Mouse (Mus musculus) bone marrow, adult 2 months (tissue): ENCODE measurements at regions not wholly inside any gene's neighbourhood (a gene's known extent, or its start where the extent isn't known, plus 50 kb on each side); places are given as distances from the start of the nearest gene placed in this dataset.

Experiments used
- H3K27ac ChIP-seq: fragments of 200-500 bp; 2 replicates; pipeline ENCODE4 v1.5.1; 2012; ENCODE audit warnings: low read depth, mild to moderate bottlenecking, control low read depth, inconsistent platforms, low read length; ENCODE audit not compliant: control insufficient read depth, poor library complexity, insufficient read depth
- H3K4me1 ChIP-seq: fragments of 200-500 bp; 2 replicates; pipeline ENCODE4 v1.6.1; 2011; ENCODE audit warnings: low read length; ENCODE audit not compliant: control insufficient read depth, insufficient read depth
- H3K4me3 ChIP-seq: fragments of 200-500 bp; replicated peaks from 2 replicates; pipeline ENCODE3; 2011; ENCODE audit warnings: mild to moderate bottlenecking, low read depth, low read length, control low read depth; ENCODE audit not compliant: control insufficient read depth
- CTCF ChIP-seq: fragments of 200-500 bp; IDR thresholded peaks from 2 replicates; pipeline ENCODE4 v1.5.1; 2011; ENCODE audit warnings: low read length, control low read depth; ENCODE audit not compliant: control insufficient read depth, insufficient read depth
- POLR2A ChIP-seq: fragments of 200-500 bp; IDR thresholded peaks from 2 replicates; pipeline ENCODE4 v1.6.1; 2011; ENCODE audit warnings: low read depth, mild to moderate bottlenecking, control low read depth, low read length, borderline replicate concordance; ENCODE audit not compliant: control insufficient read depth
- WGBS: fragments of 180-500 bp; shearing (Covaris S2); methylation state at CpG from one replicate; pipeline ENCODE4 v1.1.7; 2018; 5-methylcytosine and 5-hydroxymethylcytosine counted together

DNA sequence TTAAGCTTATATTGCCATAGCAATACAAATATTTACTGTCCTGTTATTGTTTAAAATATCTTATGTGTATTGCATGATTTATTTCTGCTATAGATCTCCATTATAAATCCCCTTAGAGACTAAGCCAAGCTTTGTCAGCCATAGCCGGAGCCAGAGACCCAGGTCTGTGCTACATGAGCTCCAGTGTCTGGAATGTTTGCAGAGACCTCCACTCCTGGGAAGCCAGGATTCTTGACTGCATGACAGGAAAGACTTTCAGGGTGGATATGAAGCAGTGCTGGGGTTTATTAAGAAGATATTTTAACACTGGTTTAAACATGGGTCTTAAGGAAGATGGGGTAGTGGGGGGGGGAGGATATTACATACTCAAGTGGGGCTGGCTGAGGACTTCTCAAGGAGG lies 332.2 kb downstream of the Ankrd50 start:
- TF ChIP-seq POLR2A (no peak), CTCF (no peak)
- 80% methylated on average over 1 of the region's 1 CpGs for WGBS
- Histone ChIP-seq H3K4me1 (no peaks in the 10 kb centered on the region), H3K4me3 (no peak overlapping the region), H3K27ac (no peak overlapping the region)

DNA sequence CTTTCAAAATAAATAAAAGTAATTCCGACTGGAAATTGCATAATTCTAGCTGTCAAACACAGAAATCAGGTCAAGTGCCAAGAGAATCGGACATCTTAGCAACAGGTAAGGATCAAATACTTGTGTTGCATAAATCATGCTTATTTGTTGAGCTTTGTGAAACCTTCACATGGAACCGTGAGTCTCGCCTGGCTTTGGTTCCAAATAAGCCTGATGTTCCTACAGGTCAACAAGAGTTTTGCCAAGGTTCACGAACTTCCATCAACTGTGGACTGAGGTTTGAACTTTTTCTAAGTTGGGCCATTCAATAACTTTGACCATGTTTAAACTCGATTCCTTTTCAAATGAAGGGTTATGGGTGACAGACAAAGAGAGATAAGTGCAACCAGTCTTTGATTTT lies 332.8 kb downstream of the Ankrd50 start:
- Histone ChIP-seq H3K4me3 (no peak overlapping the region), H3K4me1 (no peaks in the 10 kb centered on the region), H3K27ac (no peak overlapping the region)
- 73% methylated on average over 6 of the region's 6 CpGs for WGBS
- TF ChIP-seq CTCF, result no peak
- TF ChIP-seq POLR2A, result no peak

DNA sequence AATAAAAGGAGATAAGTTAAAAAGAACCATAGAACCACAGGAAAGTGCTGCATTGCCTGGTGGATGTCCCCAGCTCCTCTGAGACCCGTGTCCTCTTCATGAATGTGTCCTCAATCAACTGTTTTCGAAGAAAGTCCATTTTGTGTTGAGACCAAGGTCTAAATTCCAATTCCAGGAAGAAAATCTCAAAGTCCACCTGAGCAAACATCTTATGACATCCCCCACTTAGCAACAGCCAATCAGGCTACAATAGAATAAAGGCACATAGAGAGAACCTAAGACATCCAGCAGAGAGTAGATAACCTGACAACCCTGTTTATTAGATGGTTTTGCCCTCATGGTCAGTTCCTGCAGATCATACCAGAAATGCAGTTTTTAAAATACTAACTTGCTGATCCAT lies 338.0 kb downstream of the Ankrd50 start:
- H3K27ac ChIP-seq, result no peak overlapping the region
- 74% methylated on average over 2 of the region's 2 CpGs for WGBS
- TF ChIP-seq POLR2A, result no peak
- TF ChIP-seq CTCF, result no peak
- H3K4me1 ChIP-seq, result peaks cover 3% of the 10 kb centered on the region
- H3K4me3 ChIP-seq, result no peak overlapping the region

- no peak overlapping the region for H3K4me3 ChIP-seq
- H3K27ac ChIP-seq, result no peak overlapping the region
- 75% methylated on average over 2 of the region's 2 CpGs for WGBS
- peaks cover 3% of the 10 kb centered on the region for H3K4me1 ChIP-seq
- TF ChIP-seq POLR2A, result no peak
- no peak for TF ChIP-seq CTCF
These were observed 339.2 kb downstream of the Ankrd50 start for GRCm38 (mm10) chr3:38145444-38145843.

DNA sequence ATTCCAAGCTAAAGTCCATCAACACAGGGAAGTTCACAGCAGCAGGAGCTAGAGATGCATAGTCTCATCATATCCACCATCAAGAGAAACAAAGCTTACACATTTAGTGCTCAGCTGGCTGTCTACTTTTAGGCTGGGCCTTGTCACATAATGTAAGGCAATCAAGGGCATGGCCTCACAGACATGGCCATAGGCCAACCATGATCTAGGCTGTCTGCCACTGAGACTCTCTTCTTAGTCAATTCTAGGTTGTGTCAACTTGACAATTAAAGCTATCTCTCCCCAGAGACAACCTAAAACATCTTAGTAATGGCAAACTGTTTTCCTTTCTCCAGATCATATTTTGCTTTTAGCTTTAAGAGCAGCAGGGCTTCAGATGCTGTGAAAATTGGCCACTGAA lies 340.0 kb downstream of the Ankrd50 start:
- H3K4me1 ChIP-seq, result peaks cover 3% of the 10 kb centered on the region
- H3K4me3 ChIP-seq, result no peak overlapping the region
- no peak overlapping the region for H3K27ac ChIP-seq
- TF ChIP-seq CTCF (no peak), POLR2A (no peak)

DNA sequence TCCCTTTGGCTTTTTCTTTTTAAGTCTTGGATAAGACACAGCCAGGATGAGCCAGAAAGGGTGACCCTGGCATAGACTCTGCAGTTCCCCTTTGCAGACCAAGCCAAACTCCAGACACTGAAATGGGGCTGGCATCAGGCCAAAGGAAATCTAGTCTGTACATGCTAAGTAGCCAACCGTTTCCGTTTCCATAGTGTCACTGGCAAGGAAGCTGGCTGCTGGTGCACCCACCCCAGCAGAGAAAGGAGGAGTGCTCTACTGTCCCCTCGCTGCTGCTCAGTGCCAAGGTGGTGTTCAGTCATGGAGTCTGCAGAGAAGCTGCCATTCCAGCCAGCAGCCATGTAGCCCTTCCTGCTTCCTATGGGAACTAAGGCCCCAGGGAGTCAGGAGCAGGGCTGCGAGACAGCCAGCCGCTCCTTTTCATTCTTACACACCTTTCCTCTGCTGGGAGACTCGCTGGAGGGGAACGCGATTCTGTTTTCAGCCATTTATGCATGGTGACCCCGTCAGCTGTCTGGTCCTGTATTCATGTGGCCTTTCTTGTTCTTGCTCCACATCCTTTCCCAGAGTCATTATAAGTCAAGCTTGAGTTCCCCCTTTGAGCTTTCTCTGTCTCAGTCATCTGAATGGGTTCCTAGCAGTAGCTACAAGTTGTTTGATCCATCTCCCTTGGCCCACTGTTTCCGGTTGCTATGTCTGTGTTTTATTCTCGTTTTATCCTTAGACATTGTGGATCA lies 341.3 kb downstream of the Ankrd50 start:
- H3K27ac ChIP-seq, result no peak overlapping the region; the same call in 1 of the 2 replicates
- peaks cover 3% of the 10 kb centered on the region for H3K4me1 ChIP-seq
- H3K4me3 ChIP-seq, result no peak overlapping the region
- whole genome bisulfite sequencing, result 26% methylated on average over 11 of the region's 11 CpGs
- no peak for TF ChIP-seq CTCF
- TF ChIP-seq POLR2A, result no peak

DNA sequence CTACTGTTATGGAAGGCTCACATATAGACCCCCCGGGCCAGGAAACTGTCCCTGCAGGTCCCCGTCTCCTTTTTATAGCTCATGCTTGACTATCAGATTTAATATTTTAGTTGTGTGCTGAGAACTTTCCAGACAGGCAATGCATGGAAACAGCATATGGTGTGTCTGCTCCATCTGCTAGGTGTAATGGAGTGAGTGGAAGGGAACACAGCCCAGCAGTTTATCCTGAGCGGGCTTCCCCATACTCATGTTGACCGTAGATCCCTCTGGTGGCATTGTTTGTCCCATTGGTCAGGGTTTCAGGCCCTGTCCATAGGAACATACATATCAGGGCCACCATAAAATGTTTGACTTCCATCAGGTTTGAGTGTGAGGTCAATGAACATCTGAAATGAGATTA lies 345.3 kb downstream of the Ankrd50 start:
- no peak for TF ChIP-seq POLR2A
- no peak for TF ChIP-seq CTCF
- 84% methylated on average over 4 of the region's 4 CpGs for WGBS
- Histone ChIP-seq H3K4me1 (peaks cover 3% of the 10 kb centered on the region), H3K4me3 (no peak overlapping the region), H3K27ac (no peak overlapping the region)

GRCm38 (mm10) chr3:38138014-38138413 lies 346.6 kb downstream of the Ankrd50 start:
- WGBS, result 23% methylated on average over 5 of the region's 5 CpGs

More at GRCm38 (mm10) chr3:38138014-38138413, 346.6 kb downstream of the Ankrd50 start:
- H3K4me3 ChIP-seq, result no peak overlapping the region
- TF ChIP-seq CTCF (no peak), POLR2A (no peak)
- H3K4me1 ChIP-seq, result no peaks in the 10 kb centered on the region
- no peak overlapping the region for H3K27ac ChIP-seq
